Mouse (Mus musculus): ENCODE measurements around the gene Ptgfrn. TPM values are rescaled to one million over a fixed set of nuclear protein-coding genes. Genes with fewer than 3 reads are reported as not detected.

Ptgfrn gene
- polyA plus RNA-seq, 1 experiment = 1.0 TPM

DNA sequence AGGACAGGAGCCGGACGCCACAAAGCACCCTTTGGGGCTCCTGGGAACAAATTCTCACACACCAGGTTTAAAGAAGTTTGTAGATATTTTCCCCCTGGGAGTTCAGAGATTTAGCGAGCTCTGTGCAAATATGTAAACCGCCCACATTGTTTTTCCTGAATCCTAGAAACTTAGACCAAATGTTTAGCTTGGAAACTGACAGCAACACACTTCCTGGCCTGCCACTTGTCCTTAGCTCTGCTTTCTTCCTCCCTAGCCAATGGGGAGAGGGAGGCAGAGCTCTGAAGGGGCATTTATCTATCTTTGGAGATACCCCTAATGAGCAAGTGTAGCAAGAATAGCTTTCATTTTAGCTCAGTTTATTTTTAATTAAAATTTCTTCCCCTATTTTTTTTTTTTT is 94.8 kb downstream of the Ptgfrn start:
- TF ChIP-seq CTCF (IDR thresholded peaks at IDR 0.05; ENCODE audit: control insufficient read depth, insufficient read depth, insufficient replicate concordance, low read depth, low read length) = no peak
- Histone ChIP-seq H3K27me3 (ENCODE audit: control insufficient read depth, insufficient read depth, low read length) (no peaks in the 10 kb centered on the region), H3K4me3 (ENCODE audit: control insufficient read depth, low read depth, low read length) (no peak overlapping the region), H3K4me1 (ENCODE audit: control insufficient read depth, insufficient read depth, low read length) (no peaks in the 10 kb centered on the region), H3K27ac (ENCODE audit: control insufficient read depth, insufficient read depth, low read depth, low read length) (no peak overlapping the region), H3K36me3 (ENCODE audit: control insufficient read depth, insufficient read depth, low read length) (no peaks in the 10 kb centered on the region)

DNA sequence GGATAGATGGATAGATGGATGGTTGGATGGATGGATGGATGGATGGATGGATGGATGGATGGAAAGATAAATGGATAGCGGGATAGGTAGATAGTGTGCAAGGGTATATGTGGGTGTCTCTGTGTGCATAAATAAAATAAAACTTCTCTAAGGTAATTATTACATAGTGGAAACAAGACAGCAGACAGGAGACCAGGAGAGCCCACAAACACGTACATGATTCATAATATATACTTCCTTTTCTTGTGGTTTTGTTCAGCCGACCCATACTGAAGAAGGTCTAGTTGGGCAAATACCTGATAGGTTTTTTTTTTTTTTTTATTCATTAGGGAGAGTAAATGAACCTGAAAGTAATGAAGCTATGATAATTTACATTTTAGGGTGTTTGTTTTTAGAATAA is 96.5 kb downstream of the Ptgfrn start:
- no peaks in the 10 kb centered on the region for H3K27me3 ChIP-seq (ENCODE audit: control insufficient read depth, insufficient read depth, low read length)
- no peak overlapping the region for H3K27ac ChIP-seq (ENCODE audit: control insufficient read depth, insufficient read depth, low read depth, low read length)
- no peak for TF ChIP-seq CTCF (IDR thresholded peaks at IDR 0.05; ENCODE audit: control insufficient read depth, insufficient read depth, insufficient replicate concordance, low read depth, low read length)
- TF ChIP-seq POLR2A (IDR thresholded peaks at IDR 0.05; ENCODE audit: control insufficient read depth, low read depth, low read length) = no peak
- no peak overlapping the region for H3K4me3 ChIP-seq (ENCODE audit: control insufficient read depth, low read depth, low read length)
- no peaks in the 10 kb centered on the region for H3K4me1 ChIP-seq (ENCODE audit: control insufficient read depth, insufficient read depth, low read length)
- no peaks in the 10 kb centered on the region for H3K36me3 ChIP-seq (ENCODE audit: control insufficient read depth, insufficient read depth, low read length)

DNA sequence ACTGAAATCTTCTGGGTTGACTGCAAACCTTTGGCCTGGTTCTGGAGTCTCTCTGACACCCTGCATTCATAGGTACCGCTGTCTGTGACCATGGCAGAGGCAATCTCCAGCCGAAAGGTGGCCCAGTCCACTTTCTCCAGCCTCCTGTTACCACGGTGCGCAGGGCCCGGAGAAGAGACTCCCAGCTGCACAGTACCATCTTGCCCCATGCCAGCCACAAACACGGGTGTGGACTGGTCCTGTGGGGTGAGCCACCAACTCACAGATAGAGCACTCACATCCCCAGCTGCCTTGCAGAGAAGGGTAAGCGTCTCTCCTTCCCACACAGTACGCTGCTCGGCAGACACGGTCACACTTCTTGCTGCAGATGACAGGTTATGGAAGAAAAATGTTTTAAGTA is 97.1 kb downstream of the Ptgfrn start:
- H3K4me1 ChIP-seq (ENCODE audit: control insufficient read depth, insufficient read depth, low read length) = no peaks in the 10 kb centered on the region
- TF ChIP-seq CTCF (IDR thresholded peaks at IDR 0.05; ENCODE audit: control insufficient read depth, insufficient read depth, insufficient replicate concordance, low read depth, low read length) (no peak), POLR2A (IDR thresholded peaks at IDR 0.05; ENCODE audit: control insufficient read depth, low read depth, low read length) (no peak)
- H3K36me3 ChIP-seq (ENCODE audit: control insufficient read depth, insufficient read depth, low read length) = no peaks in the 10 kb centered on the region
- no peak overlapping the region for H3K27ac ChIP-seq (ENCODE audit: control insufficient read depth, insufficient read depth, low read depth, low read length)
- H3K4me3 ChIP-seq (ENCODE audit: control insufficient read depth, low read depth, low read length) = no peak overlapping the region
- H3K27me3 ChIP-seq (ENCODE audit: control insufficient read depth, insufficient read depth, low read length) = no peaks in the 10 kb centered on the region

DNA sequence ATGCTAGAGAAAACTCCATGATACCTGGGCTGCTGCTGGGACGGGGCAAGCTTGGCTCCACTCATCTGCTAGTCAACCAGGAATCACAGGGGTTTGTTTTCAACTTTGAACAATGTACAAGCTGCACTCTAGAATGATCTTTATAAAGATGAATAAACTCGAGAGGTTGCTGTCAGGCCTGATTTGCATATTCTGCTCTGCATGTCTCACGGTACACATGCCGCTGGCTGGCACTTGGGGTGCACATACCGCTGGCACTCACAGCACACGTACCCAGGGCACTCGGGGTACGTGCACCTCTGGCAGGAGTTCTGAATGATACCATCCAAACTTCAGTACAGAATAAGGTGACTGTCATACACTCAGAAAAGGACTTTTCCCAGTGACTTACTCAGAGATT is 97.5 kb downstream of the Ptgfrn start:
- TF ChIP-seq POLR2A (IDR thresholded peaks at IDR 0.05; ENCODE audit: control insufficient read depth, low read depth, low read length) (no peak), CTCF (IDR thresholded peaks at IDR 0.05; ENCODE audit: control insufficient read depth, insufficient read depth, insufficient replicate concordance, low read depth, low read length) (no peak)
- Histone ChIP-seq H3K27ac (ENCODE audit: control insufficient read depth, insufficient read depth, low read depth, low read length) (no peak overlapping the region), H3K4me3 (ENCODE audit: control insufficient read depth, low read depth, low read length) (no peak overlapping the region), H3K27me3 (ENCODE audit: control insufficient read depth, insufficient read depth, low read length) (no peaks in the 10 kb centered on the region), H3K4me1 (ENCODE audit: control insufficient read depth, insufficient read depth, low read length) (no peaks in the 10 kb centered on the region), H3K36me3 (ENCODE audit: control insufficient read depth, insufficient read depth, low read length) (no peaks in the 10 kb centered on the region)

DNA sequence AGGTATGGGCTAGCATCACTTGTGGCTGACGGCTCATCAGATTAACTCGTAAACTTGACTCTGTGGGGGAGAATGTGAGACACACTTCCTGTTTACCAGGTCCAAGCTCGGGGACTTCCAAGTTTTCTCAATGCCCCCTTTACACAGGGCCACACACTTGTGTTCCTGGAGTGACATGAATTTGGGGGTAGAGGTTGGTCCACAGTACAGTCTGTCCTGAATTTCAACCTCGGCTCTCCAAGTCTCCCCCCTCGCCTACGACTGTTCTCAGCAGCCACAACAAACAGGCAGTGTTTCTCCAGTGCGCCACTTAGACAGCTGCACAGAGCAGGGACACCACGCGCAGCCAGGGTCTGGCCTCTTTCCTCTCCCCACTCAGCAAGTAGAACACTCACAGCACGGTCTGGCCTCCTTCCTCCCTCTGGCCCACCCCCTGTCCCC is 97.9 kb downstream of the Ptgfrn start:
- no peak for TF ChIP-seq POLR2A (IDR thresholded peaks at IDR 0.05; ENCODE audit: control insufficient read depth, low read depth, low read length)
- TF ChIP-seq CTCF (IDR thresholded peaks at IDR 0.05; ENCODE audit: control insufficient read depth, insufficient read depth, insufficient replicate concordance, low read depth, low read length) = no peak
- Histone ChIP-seq H3K27me3 (ENCODE audit: control insufficient read depth, insufficient read depth, low read length) (no peaks in the 10 kb centered on the region), H3K4me3 (ENCODE audit: control insufficient read depth, low read depth, low read length) (no peak overlapping the region), H3K36me3 (ENCODE audit: control insufficient read depth, insufficient read depth, low read length) (no peaks in the 10 kb centered on the region), H3K4me1 (ENCODE audit: control insufficient read depth, insufficient read depth, low read length) (no peaks in the 10 kb centered on the region), H3K27ac (ENCODE audit: control insufficient read depth, insufficient read depth, low read depth, low read length) (no peak overlapping the region)

DNA sequence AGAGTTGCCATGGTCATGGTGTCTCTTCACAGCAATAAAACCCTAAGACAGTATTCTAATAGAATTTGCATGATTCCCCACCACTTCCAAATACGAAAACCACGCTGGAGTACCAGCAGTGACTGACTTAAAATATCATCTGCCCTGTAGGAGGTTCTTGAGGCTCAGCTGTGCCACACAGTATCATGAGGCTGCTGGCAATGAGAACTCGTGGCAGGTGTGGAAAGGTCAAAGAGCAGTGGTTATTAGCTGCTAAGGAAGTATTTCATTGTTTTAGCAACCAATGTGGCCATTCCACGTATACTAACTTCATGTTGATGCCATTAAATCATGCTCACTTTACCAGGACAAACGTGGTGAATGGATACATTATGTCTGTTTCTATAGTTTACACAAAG is 98.9 kb downstream of the Ptgfrn start:
- Histone ChIP-seq H3K27me3 (ENCODE audit: control insufficient read depth, insufficient read depth, low read length) (no peaks in the 10 kb centered on the region), H3K4me3 (ENCODE audit: control insufficient read depth, low read depth, low read length) (no peak overlapping the region), H3K4me1 (ENCODE audit: control insufficient read depth, insufficient read depth, low read length) (no peaks in the 10 kb centered on the region), H3K27ac (ENCODE audit: control insufficient read depth, insufficient read depth, low read depth, low read length) (no peak overlapping the region), H3K36me3 (ENCODE audit: control insufficient read depth, insufficient read depth, low read length) (no peaks in the 10 kb centered on the region)
- TF ChIP-seq POLR2A (IDR thresholded peaks at IDR 0.05; ENCODE audit: control insufficient read depth, low read depth, low read length) (no peak), CTCF (IDR thresholded peaks at IDR 0.05; ENCODE audit: control insufficient read depth, insufficient read depth, insufficient replicate concordance, low read depth, low read length) (no peak)

DNA sequence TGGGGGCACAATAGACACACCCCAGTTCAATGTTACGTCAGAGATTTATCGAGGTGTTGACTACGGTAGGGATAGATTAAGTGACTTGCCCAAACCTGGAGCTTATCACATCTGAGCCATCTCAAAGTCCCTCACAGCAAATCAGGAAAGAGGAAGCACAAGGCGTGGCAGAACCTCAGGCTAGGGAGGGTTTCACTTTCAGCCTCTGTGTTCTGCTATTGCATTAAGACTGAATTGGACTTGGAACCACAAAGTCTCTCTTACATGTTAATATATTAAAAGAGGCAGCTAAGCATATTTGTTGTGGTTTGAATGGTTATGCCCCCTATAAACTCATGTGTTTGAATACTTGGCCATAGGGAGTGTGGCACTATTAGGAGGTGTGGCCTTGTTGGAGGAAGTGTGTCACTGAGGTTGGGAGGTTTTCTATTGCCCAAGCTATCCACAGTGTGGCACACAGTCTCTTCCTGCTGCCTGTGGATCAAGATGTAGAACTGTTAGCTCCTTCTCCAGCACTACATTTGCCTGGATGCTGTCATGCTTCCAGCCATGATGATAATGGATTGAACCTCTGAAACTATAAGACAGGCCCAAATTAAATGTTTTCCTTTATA is 99.4 kb downstream of the Ptgfrn start:
- H3K27ac ChIP-seq (ENCODE audit: control insufficient read depth, insufficient read depth, low read depth, low read length) = no peak overlapping the region
- H3K4me3 ChIP-seq (ENCODE audit: control insufficient read depth, low read depth, low read length) = no peak overlapping the region
- H3K27me3 ChIP-seq (ENCODE audit: control insufficient read depth, insufficient read depth, low read length) = no peaks in the 10 kb centered on the region
- no peaks in the 10 kb centered on the region for H3K4me1 ChIP-seq (ENCODE audit: control insufficient read depth, insufficient read depth, low read length)
- TF ChIP-seq CTCF (IDR thresholded peaks at IDR 0.05; ENCODE audit: control insufficient read depth, insufficient read depth, insufficient replicate concordance, low read depth, low read length) (no peak), POLR2A (IDR thresholded peaks at IDR 0.05; ENCODE audit: control insufficient read depth, low read depth, low read length) (no peak)
- no peaks in the 10 kb centered on the region for H3K36me3 ChIP-seq (ENCODE audit: control insufficient read depth, insufficient read depth, low read length)

All from testis, adult 2 months (tissue).